Mouse (Mus musculus) MEL-GATA-1-ER (cell line): ENCODE measurements at regions not wholly inside any gene's neighbourhood (a gene's known extent, or its start where the extent isn't known, plus 50 kb on each side); places are given as distances from the start of the nearest gene placed in this dataset.
"Not testable (repeated sequence)": the region's sequence is repeated elsewhere in the genome, so short reads cannot be mapped to it uniquely, and the experiment has no call there.

Source experiments
- DNase-seq: peaks from one replicate; pipeline ENCODE4 v3.0.0-alpha.2; 2012; ENCODE audit warnings: low read depth; ENCODE audit errors: extremely low read depth

DNA sequence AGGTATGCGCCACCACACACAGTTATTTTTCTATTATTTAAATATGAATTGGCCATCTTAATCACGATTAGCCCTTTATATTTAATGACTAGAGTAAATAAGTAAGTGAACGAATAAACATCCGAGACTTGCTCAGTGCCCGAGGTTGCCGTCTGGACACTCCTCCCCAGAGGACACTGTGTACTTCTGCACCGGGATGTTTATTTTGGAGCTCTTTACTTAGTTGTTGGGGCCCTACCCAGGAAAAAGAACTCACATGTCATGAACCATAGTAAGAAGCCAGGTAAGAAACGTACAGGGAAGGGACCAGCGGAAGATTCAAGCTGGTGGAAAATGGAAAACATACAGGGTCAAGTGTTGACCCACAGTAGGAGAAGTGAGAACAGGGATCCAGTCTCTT is 89.0 kb downstream of the Akr1d1 start:
- no peak for DNase-seq

DNA sequence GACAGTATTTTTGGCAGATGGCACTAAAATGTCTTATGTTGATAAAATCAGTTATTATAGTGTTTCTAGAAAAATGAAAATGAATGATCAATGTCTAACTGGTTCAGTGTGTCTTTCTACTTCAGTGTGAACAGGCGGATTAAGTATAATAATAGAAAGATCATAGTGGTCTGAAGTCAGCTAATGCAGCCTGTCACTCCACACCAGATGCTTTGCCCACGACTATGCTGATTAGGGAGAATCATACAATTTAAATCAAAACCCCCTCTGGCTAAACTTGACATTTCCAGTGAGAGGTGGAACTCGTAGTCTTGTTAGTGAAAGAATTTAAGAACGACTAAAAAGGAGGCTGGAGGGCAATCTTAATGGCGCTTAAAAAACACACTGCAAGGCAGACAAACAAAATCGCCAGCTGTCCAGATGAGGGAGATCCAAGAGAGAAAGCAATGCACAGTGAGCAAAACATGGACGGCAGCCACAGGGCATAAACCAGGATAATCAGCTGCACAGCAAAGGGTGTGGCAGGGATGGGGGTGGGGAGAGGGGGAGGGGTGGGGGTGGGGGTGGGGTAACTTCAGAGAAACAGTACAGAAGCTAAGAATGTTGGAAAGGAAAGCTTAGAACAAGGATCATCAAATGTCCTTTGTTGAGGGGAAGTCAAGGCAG is 91.5 kb downstream of the Akr1d1 start:
- no peak for DNase-seq

DNA sequence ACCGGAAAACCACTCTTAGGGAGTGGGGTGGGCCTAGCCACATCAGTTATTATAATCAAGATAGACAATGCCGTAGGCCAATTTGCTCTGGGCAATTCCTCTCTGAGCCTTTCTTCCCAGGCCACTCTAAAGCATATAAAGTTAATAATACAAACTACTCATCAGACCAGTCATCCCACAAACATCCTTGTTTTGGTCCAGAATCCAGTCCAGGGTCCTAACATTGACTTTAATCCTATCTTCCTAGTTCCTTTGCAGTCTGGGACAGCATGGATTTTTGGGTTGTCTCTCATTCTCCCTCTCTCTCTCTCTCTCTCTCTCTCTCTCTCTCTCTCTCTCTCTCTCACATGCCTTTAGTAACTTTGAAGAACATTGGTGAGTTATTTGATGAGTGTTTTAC is 92.3 kb downstream of the Akr1d1 start:
- DNase-seq = no peak

DNA sequence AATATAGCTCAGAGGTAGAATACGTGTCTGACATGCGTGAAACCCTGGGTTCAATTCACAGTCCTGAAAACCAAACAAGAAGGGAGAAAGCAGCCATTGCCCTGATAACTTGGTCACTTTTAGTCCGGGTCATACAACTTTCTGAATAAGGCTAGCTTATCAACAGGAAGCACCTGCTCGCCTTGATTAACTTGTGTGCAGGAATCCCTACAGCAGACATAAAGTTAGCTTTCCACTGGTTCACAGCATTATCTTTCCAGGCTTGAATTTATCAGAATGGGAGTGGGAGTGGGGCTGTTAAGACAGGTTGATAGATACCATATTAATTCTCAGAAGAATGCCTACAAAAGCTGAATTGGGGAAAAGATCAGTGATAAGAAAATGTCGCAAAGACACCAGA is 97.2 kb downstream of the Akr1d1 start:
- peak; percentile 1 for DNase-seq

DNA sequence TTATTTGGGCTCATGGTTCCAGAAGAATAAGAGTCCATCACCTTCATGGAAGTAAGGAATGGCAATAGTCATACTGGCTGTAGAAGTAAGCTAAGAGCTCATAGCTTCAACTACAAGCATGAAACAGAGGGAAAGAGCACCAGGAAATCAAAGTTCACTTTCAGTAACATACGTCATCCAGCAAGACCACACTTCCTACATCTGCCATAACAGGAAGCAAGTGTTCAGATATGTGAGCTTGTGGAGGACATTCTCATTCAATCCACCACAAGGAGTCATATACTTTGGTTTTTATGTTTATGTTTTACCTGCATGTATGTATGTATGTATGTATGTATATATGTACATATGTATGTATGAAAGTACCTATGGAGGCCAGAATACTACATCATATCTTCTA is 104.0 kb downstream of the Akr1d1 start:
- no peak for DNase-seq

DNA sequence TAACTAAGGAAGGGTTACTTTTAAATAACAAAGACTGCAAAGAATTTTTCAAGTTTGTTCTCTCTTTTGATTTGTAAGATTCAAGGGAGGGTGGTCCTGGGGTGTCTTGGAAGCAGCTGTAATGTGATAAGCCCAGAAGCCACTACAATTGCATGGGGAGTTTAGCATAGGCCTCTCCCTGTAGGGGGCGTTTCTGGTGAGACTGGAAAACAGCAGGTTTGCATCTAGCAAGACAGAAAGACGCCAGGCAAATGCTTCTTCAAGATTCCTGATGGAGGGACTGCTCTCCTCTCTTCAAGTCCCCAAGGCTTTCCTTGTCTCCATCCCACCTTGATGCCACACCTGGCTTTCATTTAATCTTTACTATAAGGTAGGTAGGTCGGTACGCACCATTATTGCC is 112.1 kb downstream of the Akr1d1 start:
- no peak for DNase-seq

DNA sequence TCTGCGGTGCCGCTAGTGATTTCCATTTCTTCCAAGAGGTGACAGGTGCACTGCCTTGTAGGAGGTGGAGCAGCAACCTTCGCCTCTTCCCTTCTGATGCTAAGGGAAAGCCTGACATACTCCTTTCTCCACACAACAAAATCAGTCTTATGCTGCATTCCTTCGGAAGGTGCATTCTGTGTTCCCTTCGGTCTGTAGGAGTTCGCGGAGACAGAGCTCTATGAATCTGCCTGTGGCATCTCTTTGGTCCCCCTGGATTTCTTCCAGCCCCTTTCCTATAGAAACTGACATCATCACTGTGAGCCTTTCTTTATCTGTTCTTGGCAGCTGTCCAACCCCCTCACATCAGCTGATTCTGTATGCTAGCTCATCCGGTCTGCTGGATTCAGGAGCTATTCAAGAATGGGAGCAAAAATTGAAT is 112.7 kb downstream of the Akr1d1 start:
- DNase-seq = no peak

DNA sequence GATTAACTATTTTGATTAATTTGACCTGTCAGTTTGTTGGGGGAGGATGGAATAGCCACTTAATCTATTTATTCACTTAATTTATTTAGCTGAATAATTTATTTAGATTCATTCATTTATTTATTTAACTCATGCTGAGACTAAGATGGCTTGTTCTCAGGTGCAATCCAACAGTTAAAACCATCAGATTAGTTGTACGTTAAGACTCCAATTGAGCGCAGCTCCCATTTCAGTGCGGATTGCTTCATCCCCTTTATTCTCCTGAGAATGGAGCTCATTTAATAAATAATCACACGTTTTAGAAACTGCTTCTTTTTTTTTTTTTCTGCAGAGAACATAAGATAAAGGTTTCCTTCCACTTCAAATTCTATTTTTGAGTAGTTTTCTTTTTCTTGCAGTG is 113.2 kb downstream of the Akr1d1 start:
- DNase-seq = no peak

DNA sequence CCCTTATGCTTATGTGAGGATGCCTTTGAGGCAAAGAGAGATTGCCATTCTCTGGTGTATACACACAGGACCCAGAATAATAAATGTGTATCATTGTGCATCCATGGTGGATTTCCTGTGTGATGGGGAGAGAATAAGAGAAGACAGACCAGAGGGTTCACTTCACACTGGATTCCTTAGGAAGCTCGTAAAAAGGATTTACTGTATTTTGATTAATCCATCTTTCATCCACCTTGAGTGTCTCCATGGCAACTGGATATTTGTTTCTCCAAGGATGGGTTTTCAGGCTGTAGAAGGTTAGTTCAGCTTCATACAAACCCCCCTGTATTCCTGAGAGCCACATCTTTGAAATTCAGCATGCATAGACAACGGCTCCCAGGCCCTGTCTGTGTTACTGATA is 113.7 kb downstream of the Akr1d1 start:
- DNase-seq = no peak

DNA sequence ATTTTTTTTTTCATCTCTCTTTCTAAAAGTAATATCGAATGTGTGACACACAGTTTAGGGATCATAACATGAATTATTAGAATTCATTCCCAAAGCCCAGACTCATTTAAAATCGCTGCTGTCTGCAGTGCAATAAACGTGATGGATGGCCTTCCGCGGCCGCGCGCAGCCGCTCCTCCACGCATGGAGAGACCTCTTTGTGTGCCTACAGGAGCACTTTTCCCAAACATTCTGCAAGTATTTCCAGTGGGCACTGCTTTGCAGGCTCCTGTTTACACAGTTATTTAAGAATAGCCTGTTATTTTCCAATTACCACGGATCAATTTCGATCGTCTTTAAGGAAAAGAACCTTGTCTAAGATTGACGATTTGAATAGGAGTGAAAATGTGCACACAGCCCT is 115.6 kb downstream of the Akr1d1 start:
- no peak for DNase-seq

DNA sequence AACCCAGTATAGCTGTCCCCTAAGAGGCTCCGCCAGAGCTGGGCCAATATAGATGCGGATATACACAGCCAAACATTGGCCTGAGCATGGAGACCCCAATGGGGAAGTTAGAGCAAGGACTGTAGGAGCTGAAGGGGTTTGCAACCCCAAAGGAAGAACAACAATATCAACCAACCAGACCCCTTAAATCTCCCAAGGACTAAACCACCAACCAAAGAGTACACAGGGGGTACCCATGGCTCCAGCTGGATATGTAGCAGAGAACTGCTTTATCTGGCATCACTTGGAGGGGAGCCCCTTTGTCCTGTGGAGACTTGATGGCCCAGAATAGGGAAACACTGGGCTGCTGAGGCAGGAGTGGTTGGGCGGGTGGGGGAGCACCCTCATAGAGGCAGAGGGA is 127.3 kb downstream of the Akr1d1 start:
- not testable (repeated sequence) for DNase-seq

DNA sequence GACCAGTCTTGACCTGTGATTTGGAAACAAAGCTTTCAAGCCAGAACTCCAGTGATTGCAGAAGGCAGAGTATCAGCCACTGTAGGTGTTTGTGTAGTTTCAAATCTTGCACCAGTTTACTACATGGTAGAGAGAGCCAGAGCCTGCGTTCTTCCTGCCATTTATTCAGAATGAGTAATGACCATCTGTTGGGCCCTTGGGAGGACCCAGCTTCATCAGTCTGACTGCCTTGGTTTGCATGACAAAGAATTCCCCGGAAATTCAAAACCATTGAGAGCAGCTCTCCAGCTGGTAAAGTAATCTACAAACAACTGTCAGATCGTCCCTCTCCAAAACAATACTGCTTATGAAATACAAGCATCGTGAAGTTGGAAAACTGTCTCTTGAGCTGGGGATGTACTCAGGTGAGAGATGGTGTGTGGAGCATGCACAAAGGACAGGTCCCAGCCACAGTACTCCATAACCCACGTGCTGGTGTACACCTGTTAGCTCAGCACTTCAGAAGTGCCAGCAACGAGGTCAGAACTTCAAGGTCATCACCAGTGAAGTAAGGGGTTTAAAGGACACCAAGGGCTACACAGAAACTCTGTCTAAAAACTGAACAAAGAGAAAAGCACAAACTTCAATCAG is 128.2 kb downstream of the Akr1d1 start:
- no peak for DNase-seq

DNA sequence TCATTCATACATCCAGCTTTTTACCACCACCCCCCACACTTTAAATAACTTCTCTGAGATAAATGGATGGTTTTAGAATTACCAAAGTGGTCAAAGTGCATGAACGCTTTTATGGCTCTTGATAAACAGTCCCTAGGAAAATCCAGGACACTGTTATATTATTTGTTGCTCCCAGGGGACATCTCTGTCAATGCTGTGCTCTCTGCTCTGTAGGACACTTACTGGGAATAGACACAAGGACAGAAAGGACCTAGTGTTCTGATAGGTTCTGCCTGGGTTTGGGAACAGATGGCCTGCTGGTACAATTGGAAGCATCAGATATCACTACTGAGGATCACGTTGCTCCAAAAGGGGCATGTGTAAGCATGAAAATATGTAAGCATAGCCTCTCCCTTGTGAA is 132.8 kb downstream of the Akr1d1 start:
- no peak for DNase-seq

DNA sequence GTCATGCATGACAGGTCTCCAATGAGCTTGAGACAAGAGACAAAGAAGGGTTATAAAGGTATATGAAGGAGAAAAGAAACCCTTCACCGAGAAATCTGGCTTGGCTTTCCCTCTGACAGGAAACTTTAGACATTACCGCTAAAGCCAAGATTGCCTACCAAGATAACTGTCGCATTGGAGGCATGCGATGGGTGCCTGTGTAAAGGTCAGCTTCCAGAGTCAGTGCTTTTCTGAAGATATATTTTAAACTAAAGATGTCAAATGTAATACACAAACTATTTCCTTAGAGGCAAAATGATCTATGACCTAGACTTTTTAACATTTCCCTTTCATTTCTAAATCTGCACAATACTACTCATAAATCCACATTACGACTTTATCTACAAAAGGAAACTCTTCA is 135.6 kb downstream of the Akr1d1 start:
- no peak for DNase-seq

DNA sequence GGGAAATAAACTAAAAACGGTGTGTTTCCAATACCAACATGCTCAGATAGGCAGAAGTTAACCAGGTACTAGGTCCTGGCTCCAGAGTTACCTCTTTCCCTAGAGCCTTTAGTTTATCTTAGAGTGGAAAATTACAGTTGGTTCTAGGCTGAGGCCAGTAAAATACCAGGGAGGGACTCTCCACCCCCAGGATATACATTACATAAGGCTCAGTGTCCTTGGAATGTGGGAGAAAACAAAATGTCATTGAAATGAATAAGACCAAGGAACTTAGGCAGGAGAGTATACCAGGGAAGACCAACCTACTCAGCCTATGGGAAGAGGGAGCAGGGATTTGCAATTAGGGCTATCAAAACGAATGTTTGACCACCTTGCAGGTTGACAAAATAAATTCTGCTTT is 139.4 kb downstream of the Akr1d1 start:
- DNase-seq = no peak

DNA sequence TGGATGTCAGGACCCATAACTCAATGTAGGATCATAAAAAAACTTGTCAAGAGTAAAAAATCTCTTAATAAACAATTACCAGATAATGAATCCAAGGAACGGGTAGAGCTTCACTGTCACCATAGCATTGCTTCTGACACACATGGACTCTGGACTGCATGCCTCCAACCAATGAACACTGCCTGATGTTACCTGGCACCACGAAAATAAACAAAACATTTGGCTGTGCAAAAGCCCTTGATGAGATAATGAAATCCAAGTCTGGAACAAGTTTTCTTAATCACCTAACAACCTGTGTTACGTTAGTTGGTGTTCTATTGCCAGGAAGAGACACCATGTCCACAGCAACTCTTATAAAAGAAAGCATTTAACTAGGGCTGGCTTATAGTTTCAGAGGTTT is 140.7 kb downstream of the Akr1d1 start:
- no peak for DNase-seq

DNA sequence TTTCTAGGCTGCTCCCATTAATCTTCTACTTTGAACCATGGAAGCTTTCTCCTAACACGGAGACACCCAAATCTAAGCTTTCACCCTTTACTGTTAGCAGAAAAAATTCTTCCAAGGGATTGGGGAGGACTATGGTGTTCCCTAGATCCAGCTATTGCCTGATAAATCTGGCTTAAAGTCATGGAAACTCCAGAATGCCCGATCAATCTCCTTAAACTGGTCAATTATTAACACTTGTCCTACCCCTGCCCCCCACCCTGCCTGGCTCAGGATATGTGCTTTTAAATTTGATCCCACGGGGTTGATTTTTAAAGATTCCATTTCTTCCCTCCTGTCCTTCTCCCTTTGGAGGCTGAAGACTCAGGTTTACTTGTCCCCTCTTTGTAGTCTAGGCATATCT is 149.9 kb downstream of the Akr1d1 start:
- no peak for DNase-seq

DNA sequence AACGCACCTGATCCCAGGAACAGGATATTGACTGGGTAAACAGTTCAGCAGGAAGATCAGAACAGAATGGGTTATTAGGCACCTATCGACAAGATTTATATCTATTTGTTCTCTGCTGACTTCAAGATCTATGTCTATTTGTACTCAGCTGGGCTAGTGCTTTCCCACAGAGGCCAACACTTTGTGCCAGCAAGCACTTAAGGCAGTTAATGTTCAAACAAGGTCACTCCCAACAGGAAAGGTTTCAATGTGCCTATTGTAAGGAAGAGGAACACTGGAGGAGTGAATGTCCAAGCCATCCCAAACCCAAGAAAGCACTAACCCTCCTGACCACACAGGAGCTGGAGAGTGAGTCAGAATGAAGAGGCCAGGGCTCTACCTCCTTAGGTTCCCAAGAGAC is 151.4 kb downstream of the Akr1d1 start:
- not testable (repeated sequence) for DNase-seq

DNA sequence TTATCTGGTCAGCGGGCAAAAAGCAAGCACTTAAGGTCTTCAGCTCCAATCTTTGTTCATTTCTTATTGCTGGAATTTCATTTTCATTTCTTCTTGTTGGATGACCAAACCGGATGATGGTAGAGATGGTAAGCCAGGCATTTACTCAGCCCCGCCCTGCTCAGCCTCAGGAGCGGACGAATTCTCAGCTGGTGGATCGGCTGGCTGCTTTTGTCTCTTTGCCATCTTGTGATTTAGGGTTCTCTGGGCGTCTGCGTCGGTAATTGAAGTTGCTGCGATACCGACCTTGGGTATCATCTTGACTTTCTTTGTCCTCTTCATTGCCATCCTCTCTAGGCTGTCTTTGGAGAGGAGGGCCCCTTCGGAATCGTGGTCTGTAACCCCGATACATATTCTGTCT is 156.1 kb downstream of the Akr1d1 start:
- no peak for DNase-seq

DNA sequence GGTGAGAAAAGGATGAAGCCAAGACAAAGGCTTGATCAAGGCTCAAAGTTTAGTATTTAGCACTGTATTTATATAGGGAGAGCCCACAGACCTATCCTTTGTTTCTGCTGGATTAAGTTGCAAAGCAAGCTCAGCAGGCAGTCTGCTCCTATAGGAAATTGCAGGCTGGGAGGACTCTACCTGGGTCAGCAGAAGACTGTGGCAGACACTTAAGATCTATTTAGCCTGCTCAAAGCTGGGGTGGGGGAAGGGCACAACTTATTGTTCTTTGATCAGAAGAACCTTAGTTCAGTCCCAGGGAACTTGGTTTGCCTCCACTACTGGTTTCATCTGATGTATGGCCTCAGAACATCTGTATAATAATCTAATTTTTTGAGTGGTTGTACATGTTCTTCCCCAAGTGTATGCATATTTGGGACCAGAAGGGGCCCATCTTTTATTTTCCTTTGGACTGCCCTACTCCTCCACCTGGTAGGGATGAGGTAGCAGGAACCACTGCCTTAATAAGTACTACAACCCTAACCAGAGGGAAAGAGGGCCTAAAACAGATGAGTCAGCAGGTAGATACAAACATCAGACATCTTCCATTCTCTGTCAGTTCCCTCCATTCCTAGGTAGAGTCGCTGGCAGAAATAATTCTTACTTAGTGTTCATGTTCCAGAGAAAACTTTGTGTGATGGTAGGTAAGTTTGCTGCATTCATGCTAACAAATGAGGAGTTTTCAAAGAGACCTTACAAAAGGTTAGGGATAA is 159.1 kb downstream of the Akr1d1 start:
- no peak for DNase-seq

DNA sequence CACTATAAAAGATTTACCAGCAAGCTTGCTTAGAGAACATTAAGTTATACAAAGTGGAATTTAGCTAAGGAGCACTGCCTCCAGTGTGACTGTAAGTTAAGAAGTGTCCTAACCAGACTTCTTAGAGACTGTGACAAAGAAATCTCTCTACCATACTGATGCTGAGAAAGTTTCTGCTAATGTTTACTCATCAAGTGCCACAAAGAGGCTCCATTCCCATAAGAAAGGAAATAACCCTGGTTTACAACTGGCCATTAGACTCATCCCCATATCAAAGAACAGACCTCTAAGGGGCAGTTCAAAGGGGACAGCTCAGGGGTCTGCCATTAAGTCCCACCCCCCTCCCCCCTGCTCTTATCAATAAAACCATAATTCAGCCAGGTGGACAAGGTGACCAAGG is 159.7 kb downstream of the Akr1d1 start:
- no peak for DNase-seq

DNA sequence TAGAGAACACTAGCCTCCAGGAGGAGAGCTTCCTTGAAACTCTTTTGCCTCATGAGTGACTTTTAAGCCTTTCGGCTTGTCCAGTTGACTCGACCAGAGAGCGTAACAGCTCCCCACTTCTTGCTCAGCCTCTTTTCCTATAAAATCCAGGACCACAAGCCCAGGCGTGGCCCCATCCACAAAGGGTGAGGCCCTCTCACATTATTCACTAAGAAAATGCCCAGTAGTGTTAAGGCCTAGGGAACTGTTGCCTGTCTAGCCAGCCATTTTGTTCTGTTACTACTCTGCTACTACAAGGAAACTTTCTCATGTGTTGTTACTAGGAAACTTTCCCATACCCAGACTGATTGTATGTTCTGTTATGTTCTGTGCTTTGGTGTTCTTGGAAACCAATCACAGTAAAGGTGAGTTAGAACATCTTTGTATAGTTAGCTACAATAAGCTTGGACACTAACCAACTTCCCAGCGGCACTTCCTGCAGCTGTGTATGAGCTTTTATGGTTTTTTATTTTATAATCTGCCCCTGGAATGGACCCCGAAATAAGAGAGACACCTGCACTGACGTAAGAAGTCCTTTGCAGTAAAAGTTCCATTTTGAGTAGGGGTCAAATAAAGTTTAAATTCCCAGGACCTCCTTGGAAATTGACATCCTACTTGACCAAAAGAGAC is 162.1 kb downstream of the Akr1d1 start:
- no peak for DNase-seq
